Mouse (Mus musculus): Measurements from ENCODE around the gene Slc7a11. TPM values are rescaled to one million over a fixed set of nuclear protein-coding genes. Genes with fewer than 3 reads are reported as not detected.

The Slc7a11 gene
- polyA plus RNA-seq, 1 experiment from 2014 or later, result 0.25 TPM

- H3K4me1 ChIP-seq (ENCODE audit: control insufficient read depth, insufficient read depth, low read length), result no peaks in the 10 kb centered on the region
- no peak overlapping the region for H3K27ac ChIP-seq (ENCODE audit: low read length)
- no peaks in the 10 kb centered on the region for H3K36me3 ChIP-seq (ENCODE audit: control insufficient read depth, insufficient read depth)
- H3K4me2 ChIP-seq (ENCODE audit: low read depth, low read length), result no peak overlapping the region
- 86% methylated on average over 1 of the region's 1 CpGs for WGBS
- no peak overlapping the region for H3K4me3 ChIP-seq (ENCODE audit: low read length)
- ATAC-seq (replicated peaks; ENCODE audit: extremely low read depth, insufficient read depth, low FRiP score), result no peak
- no peak overlapping the region for H3K9ac ChIP-seq (ENCODE audit: low read length)
- no peaks in the 10 kb centered on the region for H3K9me3 ChIP-seq (replicated peaks; ENCODE audit: control insufficient read depth, low read length)
- H3K27me3 ChIP-seq (ENCODE audit: control insufficient read depth, insufficient read depth, low read length), result no peaks in the 10 kb centered on the region
Measured at GRCm38 (mm10) chr3:50344411-50344810, 99.0 kb downstream of the Slc7a11 start.

GRCm38 (mm10) chr3:50324524-50324923, 118.9 kb downstream of the Slc7a11 start:
- Histone ChIP-seq H3K4me2 (ENCODE audit: low read depth, low read length) (no peak overlapping the region), H3K9me3 (replicated peaks; ENCODE audit: control insufficient read depth, low read length) (no peaks in the 10 kb centered on the region), H3K27ac (ENCODE audit: low read length) (no peak overlapping the region), H3K27me3 (ENCODE audit: control insufficient read depth, insufficient read depth, low read length) (no peaks in the 10 kb centered on the region), H3K4me3 (ENCODE audit: low read length) (no peak overlapping the region), H3K9ac (ENCODE audit: low read length) (no peak overlapping the region), H3K4me1 (ENCODE audit: control insufficient read depth, insufficient read depth, low read length) (no peaks in the 10 kb centered on the region), H3K36me3 (ENCODE audit: control insufficient read depth, insufficient read depth) (no peaks in the 10 kb centered on the region)
- ATAC-seq (replicated peaks; ENCODE audit: extremely low read depth, insufficient read depth, low FRiP score), result no peak
- 64% methylated on average over 8 of the region's 8 CpGs for WGBS

- Histone ChIP-seq H3K4me1 (ENCODE audit: control insufficient read depth, insufficient read depth, low read length) (no peaks in the 10 kb centered on the region), H3K9ac (ENCODE audit: low read length) (no peak overlapping the region), H3K36me3 (ENCODE audit: control insufficient read depth, insufficient read depth) (no peaks in the 10 kb centered on the region), H3K4me3 (ENCODE audit: low read length) (no peak overlapping the region), H3K9me3 (replicated peaks; ENCODE audit: control insufficient read depth, low read length) (no peaks in the 10 kb centered on the region), H3K4me2 (ENCODE audit: low read depth, low read length) (no peak overlapping the region), H3K27me3 (ENCODE audit: control insufficient read depth, insufficient read depth, low read length) (no peaks in the 10 kb centered on the region), H3K27ac (ENCODE audit: low read length) (no peak overlapping the region)
- 86% methylated on average over 7 of the region's 7 CpGs for whole genome bisulfite sequencing
- ATAC-seq (replicated peaks; ENCODE audit: extremely low read depth, insufficient read depth, low FRiP score), result no peak
Measured at GRCm38 (mm10) chr3:50323881-50324280, 119.5 kb downstream of the Slc7a11 start.

DNA sequence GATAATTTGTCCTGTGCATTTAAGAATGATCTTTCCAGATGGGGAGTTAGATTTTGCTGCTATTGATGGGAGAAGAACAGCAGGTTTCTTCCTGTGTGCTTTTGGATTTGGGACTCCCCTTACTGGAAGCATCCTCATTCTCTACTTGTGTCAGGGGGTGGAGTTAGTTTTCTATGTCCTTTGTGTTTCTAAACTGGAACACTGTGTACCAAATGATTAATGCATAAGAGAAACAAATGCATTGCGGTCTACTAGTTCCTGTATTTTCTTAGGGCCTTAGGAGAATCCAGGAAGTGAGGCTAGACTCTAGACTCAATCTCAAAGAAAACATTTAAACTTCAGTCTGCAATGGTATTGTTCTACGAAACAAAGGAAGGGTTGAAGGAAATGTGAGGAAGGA, 122.6 kb downstream of the Slc7a11 start:
- H3K27me3 ChIP-seq (ENCODE audit: control insufficient read depth, insufficient read depth, low read length), result no peaks in the 10 kb centered on the region
- no peak overlapping the region for H3K27ac ChIP-seq (ENCODE audit: low read length)
- 64% methylated on average over 2 of the region's 2 CpGs for WGBS
- no peak overlapping the region for H3K9ac ChIP-seq (ENCODE audit: low read length)
- ATAC-seq (replicated peaks; ENCODE audit: extremely low read depth, insufficient read depth, low FRiP score), result no peak
- H3K9me3 ChIP-seq (replicated peaks; ENCODE audit: control insufficient read depth, low read length), result no peaks in the 10 kb centered on the region
- no peak overlapping the region for H3K4me3 ChIP-seq (ENCODE audit: low read length)
- H3K4me1 ChIP-seq (ENCODE audit: control insufficient read depth, insufficient read depth, low read length), result no peaks in the 10 kb centered on the region
- H3K4me2 ChIP-seq (ENCODE audit: low read depth, low read length), result no peak overlapping the region
- H3K36me3 ChIP-seq (ENCODE audit: control insufficient read depth, insufficient read depth), result no peaks in the 10 kb centered on the region

- no peak overlapping the region for H3K27ac ChIP-seq (ENCODE audit: low read length)
- H3K4me3 ChIP-seq (ENCODE audit: low read length), result no peak overlapping the region
- ATAC-seq (replicated peaks; ENCODE audit: extremely low read depth, insufficient read depth, low FRiP score), result no peak
- H3K9me3 ChIP-seq (replicated peaks; ENCODE audit: control insufficient read depth, low read length), result no peaks in the 10 kb centered on the region
- H3K36me3 ChIP-seq (ENCODE audit: control insufficient read depth, insufficient read depth), result no peaks in the 10 kb centered on the region
- no peaks in the 10 kb centered on the region for H3K27me3 ChIP-seq (ENCODE audit: control insufficient read depth, insufficient read depth, low read length)
- H3K4me1 ChIP-seq (ENCODE audit: control insufficient read depth, insufficient read depth, low read length), result no peaks in the 10 kb centered on the region
- no peak overlapping the region for H3K4me2 ChIP-seq (ENCODE audit: low read depth, low read length)
- WGBS, result 54% methylated on average over 3 of the region's 3 CpGs
- H3K9ac ChIP-seq (ENCODE audit: low read length), result no peak overlapping the region
Measured at GRCm38 (mm10) chr3:50318074-50318473, 125.3 kb downstream of the Slc7a11 start.

DNA sequence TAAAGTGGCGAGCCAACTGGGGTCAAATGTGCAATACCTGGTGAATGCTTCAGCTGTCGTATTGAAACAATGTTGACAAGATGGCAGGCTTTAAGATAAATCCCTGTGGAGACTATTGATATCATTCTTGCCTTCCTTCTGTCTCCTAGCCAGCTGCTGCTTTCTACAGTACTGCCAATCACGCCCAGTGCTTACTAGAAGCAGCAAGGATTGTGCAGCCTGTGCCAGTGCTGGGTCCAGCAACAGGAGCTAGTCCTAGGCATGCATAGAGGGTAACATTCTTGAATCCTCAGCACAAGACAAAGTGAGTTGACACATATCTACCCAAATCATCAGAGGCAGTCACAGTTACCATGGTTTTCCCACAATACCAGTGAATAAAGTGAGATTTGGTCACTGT, 129.6 kb downstream of the Slc7a11 start:
- WGBS, result 59% methylated on average over 3 of the region's 3 CpGs
- Histone ChIP-seq H3K27me3 (ENCODE audit: control insufficient read depth, insufficient read depth, low read length) (no peaks in the 10 kb centered on the region), H3K36me3 (ENCODE audit: control insufficient read depth, insufficient read depth) (no peaks in the 10 kb centered on the region), H3K4me3 (ENCODE audit: low read length) (no peak overlapping the region), H3K4me2 (ENCODE audit: low read depth, low read length) (no peak overlapping the region), H3K9me3 (replicated peaks; ENCODE audit: control insufficient read depth, low read length) (no peaks in the 10 kb centered on the region), H3K27ac (ENCODE audit: low read length) (no peak overlapping the region), H3K9ac (ENCODE audit: low read length) (no peak overlapping the region), H3K4me1 (ENCODE audit: control insufficient read depth, insufficient read depth, low read length) (no peaks in the 10 kb centered on the region)
- no peak for ATAC-seq (replicated peaks; ENCODE audit: extremely low read depth, insufficient read depth, low FRiP score)

- no peaks in the 10 kb centered on the region for H3K9me3 ChIP-seq (replicated peaks; ENCODE audit: control insufficient read depth, low read length)
- H3K27ac ChIP-seq (ENCODE audit: low read length), result no peak overlapping the region
- H3K4me2 ChIP-seq (ENCODE audit: low read depth, low read length), result no peak overlapping the region
- H3K36me3 ChIP-seq (ENCODE audit: control insufficient read depth, insufficient read depth), result no peaks in the 10 kb centered on the region
- no peaks in the 10 kb centered on the region for H3K27me3 ChIP-seq (ENCODE audit: control insufficient read depth, insufficient read depth, low read length)
- H3K4me1 ChIP-seq (ENCODE audit: control insufficient read depth, insufficient read depth, low read length), result no peaks in the 10 kb centered on the region
- WGBS, result 74% methylated on average over 14 of the region's 14 CpGs
- no peak for ATAC-seq (replicated peaks; ENCODE audit: extremely low read depth, insufficient read depth, low FRiP score)
- no peak overlapping the region for H3K9ac ChIP-seq (ENCODE audit: low read length)
- H3K4me3 ChIP-seq (ENCODE audit: low read length), result no peak overlapping the region
Measured at GRCm38 (mm10) chr3:50307339-50308327, 135.8 kb downstream of the Slc7a11 start.

GRCm38 (mm10) chr3:50306334-50306733, 137.1 kb downstream of the Slc7a11 start:
- Histone ChIP-seq H3K4me3 (ENCODE audit: low read length) (no peak overlapping the region), H3K9me3 (replicated peaks; ENCODE audit: control insufficient read depth, low read length) (no peaks in the 10 kb centered on the region), H3K4me1 (ENCODE audit: control insufficient read depth, insufficient read depth, low read length) (no peaks in the 10 kb centered on the region), H3K4me2 (ENCODE audit: low read depth, low read length) (no peak overlapping the region), H3K36me3 (ENCODE audit: control insufficient read depth, insufficient read depth) (no peaks in the 10 kb centered on the region), H3K9ac (ENCODE audit: low read length) (no peak overlapping the region), H3K27ac (ENCODE audit: low read length) (no peak overlapping the region), H3K27me3 (ENCODE audit: control insufficient read depth, insufficient read depth, low read length) (no peaks in the 10 kb centered on the region)
- ATAC-seq (replicated peaks; ENCODE audit: extremely low read depth, insufficient read depth, low FRiP score), result no peak
- 85% methylated on average over 8 of the region's 8 CpGs for WGBS

DNA sequence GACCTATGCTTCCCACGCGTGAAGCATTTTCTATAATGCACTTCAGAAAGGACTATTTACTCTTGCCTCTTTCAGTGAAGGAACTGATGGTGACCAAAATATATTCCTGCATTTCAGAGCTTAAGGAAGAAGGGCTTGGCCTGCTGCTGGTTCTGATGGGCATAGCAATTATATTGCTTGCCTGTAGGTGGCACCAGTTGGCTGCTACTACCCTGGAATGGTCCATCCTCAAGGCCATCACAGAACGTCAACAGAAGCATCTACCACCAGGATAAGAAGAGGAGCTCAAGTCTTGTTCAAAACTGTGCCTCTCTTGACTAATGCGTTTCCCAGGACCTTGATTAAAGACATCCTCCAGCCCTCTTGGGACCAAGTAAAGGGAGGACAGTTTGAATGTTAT, 139.3 kb downstream of the Slc7a11 start:
- Histone ChIP-seq H3K27me3 (ENCODE audit: control insufficient read depth, insufficient read depth, low read length) (no peaks in the 10 kb centered on the region), H3K9ac (ENCODE audit: low read length) (no peak overlapping the region), H3K36me3 (ENCODE audit: control insufficient read depth, insufficient read depth) (no peaks in the 10 kb centered on the region), H3K4me1 (ENCODE audit: control insufficient read depth, insufficient read depth, low read length) (no peaks in the 10 kb centered on the region), H3K4me3 (ENCODE audit: low read length) (no peak overlapping the region), H3K9me3 (replicated peaks; ENCODE audit: control insufficient read depth, low read length) (no peaks in the 10 kb centered on the region), H3K4me2 (ENCODE audit: low read depth, low read length) (no peak overlapping the region), H3K27ac (ENCODE audit: low read length) (no peak overlapping the region)
- no peak; the same call in 1 of the 2 replicates for ATAC-seq (replicated peaks; ENCODE audit: extremely low read depth, insufficient read depth, low FRiP score)
- 36% methylated on average over 4 of the region's 4 CpGs for WGBS
